8 mouse cellular contexts compared by ENCODE assay signal in the genomic region with DNA sequence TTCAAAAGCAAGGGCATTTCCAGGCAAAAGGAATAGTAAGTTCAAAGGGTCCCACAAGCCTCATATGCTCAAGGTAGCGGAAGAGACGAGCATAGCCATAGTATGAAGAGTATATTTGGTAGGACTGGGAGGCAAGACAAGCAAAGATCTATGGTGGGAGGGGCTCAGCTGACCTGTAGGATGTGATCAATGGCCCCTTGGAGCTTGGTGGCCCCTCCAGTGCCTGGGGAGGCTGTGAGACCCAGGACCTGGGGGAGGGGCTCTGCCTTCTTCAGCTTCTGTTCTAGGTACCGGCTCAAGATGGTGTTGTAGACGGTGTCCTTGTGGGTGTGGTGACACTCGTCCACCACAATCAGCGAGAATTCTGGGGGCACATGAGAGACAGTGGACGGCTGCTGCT. TPM values are rescaled to one million over a fixed set of nuclear protein-coding genes. Genes with fewer than 3 reads are reported as not detected.
DNase-seq lines count a peak whose midpoint lies in the region; ATAC-seq and TF ChIP-seq lines count a peak whose summit lies in the region.

No protein-coding gene starts in this region.

- H3K4me1 ChIP-seq in kidney, embryonic 16.5 days (ENCODE audit: insufficient read depth, low read length), result 0 out of 2 replicates have a peak, but pooled peaks cover 3% of the 10 kb centered on the region
- H3K4me1 ChIP-seq in bone marrow, adult 2 months (ENCODE audit: control insufficient read depth, insufficient read depth, low read length), result peaks cover 5% of the 10 kb centered on the region; the same call in 1 of the 2 replicates
- H3K4me1 ChIP-seq in liver, embryonic 16.5 days (ENCODE audit: control insufficient read depth, low read depth, low read length), result peaks cover 26% of the 10 kb centered on the region

- H3K4me2 ChIP-seq in kidney, embryonic 16.5 days (replicated peaks; ENCODE audit: low read depth, low read length), result peak overlapping the region; percentile 45
- H3K4me2 ChIP-seq in liver, embryonic 16.5 days (ENCODE audit: low read depth, low read length), result peak overlapping the region; percentile 61

- 0 out of 2 replicates have a peak overlapping the region, but pooled peaks have one; percentile 5 for H3K4me3 ChIP-seq in kidney, embryonic 16.5 days (ENCODE audit: low read length)
- peak overlapping the region; percentile 87 for H3K4me3 ChIP-seq in bone marrow, adult 2 months (replicated peaks; ENCODE audit: control insufficient read depth, low read depth, low read length)
- H3K4me3 ChIP-seq in liver, embryonic 16.5 days (ENCODE audit: low read depth, low read length), result peak overlapping the region; percentile 45

- peaks cover 24% of the 10 kb centered on the region for H3K36me3 ChIP-seq in kidney, embryonic 16.5 days (ENCODE audit: insufficient read depth, low read length)
- H3K36me3 ChIP-seq in liver, embryonic 16.5 days (ENCODE audit: control insufficient read depth, insufficient read depth), result peaks cover 2% of the 10 kb centered on the region; the same call in 1 of the 2 replicates

- no peak for DNase-seq in kidney, postnatal 4 days
- no peak for DNase-seq in ovary, postnatal 14 days (ENCODE audit: low spot score)
- no peak for DNase-seq in embryo, embryonic 9.5 days (ENCODE audit: extremely low spot score)
- no peak for DNase-seq in gastrocnemius, postnatal 4 days (ENCODE audit: low spot score in 2 of 2)

- 41% methylated on average over 7 of the region's 7 CpGs for WGBS in kidney, embryonic 16.5 days
- WGBS in bone marrow, adult 2 months, result 3% methylated on average over 7 of the region's 7 CpGs
- 29% methylated on average over 7 of the region's 7 CpGs for WGBS in liver, embryonic 16.5 days (ENCODE audit: insufficient replicate concordance)

- no peaks in the 10 kb centered on the region for H3K27me3 ChIP-seq in kidney, embryonic 16.5 days (ENCODE audit: insufficient read depth, low read length)
- no peaks in the 10 kb centered on the region for H3K27me3 ChIP-seq in liver, embryonic 16.5 days (ENCODE audit: control insufficient read depth, insufficient read depth, low read depth, low read length)

- no peak overlapping the region for H3K27ac ChIP-seq in kidney, embryonic 16.5 days (ENCODE audit: low read length)
- peak overlapping the region; percentile 40 for H3K27ac ChIP-seq in bone marrow, adult 2 months (ENCODE audit: control insufficient read depth, insufficient read depth, low read depth, low read length, poor library complexity)
- H3K27ac ChIP-seq in liver, embryonic 16.5 days (ENCODE audit: low read length), result no peak overlapping the region

- no peak for TF ChIP-seq CTCF in bone marrow, adult 2 months (IDR thresholded peaks at IDR 0.05; ENCODE audit: control insufficient read depth, insufficient read depth, low read length)

- H3K9ac ChIP-seq in kidney, embryonic 16.5 days (replicated peaks; ENCODE audit: low read length), result no peak overlapping the region
- no peak overlapping the region for H3K9ac ChIP-seq in liver, embryonic 16.5 days (ENCODE audit: low read depth, low read length)

- H3K9me3 ChIP-seq in kidney, embryonic 16.5 days (ENCODE audit: low read length), result no peaks in the 10 kb centered on the region
- H3K9me3 ChIP-seq in liver, embryonic 16.5 days (replicated peaks; ENCODE audit: control insufficient read depth, low read length), result no peaks in the 10 kb centered on the region

- TF ChIP-seq POLR2A in bone marrow, adult 2 months (IDR thresholded peaks at IDR 0.05; ENCODE audit: borderline replicate concordance, control insufficient read depth, low read depth, low read length), result no peak

- no peak for ATAC-seq in kidney, embryonic 16.5 days (ENCODE audit: low FRiP score, low TSS enrichment)
- ATAC-seq in erythroid progenitor cell, adult 5-6 weeks (replicated peaks; ENCODE audit: low FRiP score, poor library complexity, severe bottlenecking), result peak; percentile 45
- no peak for ATAC-seq in liver, embryonic 16.5 days (ENCODE audit: low read depth)

RNA-seq across cellular contexts. Expression of a gene that starts 1.2 kb away (rescaled TPM):
- 2.6 and 3.2 TPM in 2 replicates for polyA plus RNA-seq in kidney, embryonic 16.5 days (2015; fragmentation: Nextera tagmentation; extraction: Ambion mirVana)
- polyA plus RNA-seq in bone marrow, adult 2 months (2011; ENCODE audit: insufficient read depth, insufficient read length, low replicate concordance, missing spikeins), result 13.2 and 34.6 TPM in 2 replicates
- total RNA-seq in erythroid progenitor cell, adult 5-6 weeks (2015; ENCODE audit: low replicate concordance), result 6.8 and 7.5 TPM in 2 replicates
- total RNA-seq in erythroid progenitor cell, adult 5-6 weeks (2017; ENCODE audit: low replicate concordance), result 17.8 and 26.2 TPM in 2 replicates
- 1.9 and 2.2 TPM in 2 replicates for polyA plus RNA-seq in liver, embryonic 16.5 days (2015; fragmentation: Nextera tagmentation; extraction: Ambion mirVana)
- total RNA-seq in gastrocnemius, postnatal 4 days (2021), result 1 to 10 TPM; 1.0 to 1.1 TPM

RNA-seq across cellular contexts. Expression of a gene that starts 9.4 kb away (rescaled TPM):
- polyA plus RNA-seq in kidney, embryonic 16.5 days (2015; fragmentation: Nextera tagmentation; extraction: Ambion mirVana), result 62.4 and 63.7 TPM in 2 replicates
- 7.6 and 16.3 TPM in 2 replicates for polyA plus RNA-seq in bone marrow, adult 2 months (2011; ENCODE audit: insufficient read depth, insufficient read length, low replicate concordance, missing spikeins)
- 2.5 and 11.2 TPM in 2 replicates for total RNA-seq in erythroid progenitor cell, adult 5-6 weeks (2015; ENCODE audit: low replicate concordance)
- total RNA-seq in erythroid progenitor cell, adult 5-6 weeks (2017; ENCODE audit: low replicate concordance), result 1.9 and 2.6 TPM in 2 replicates
- polyA plus RNA-seq in liver, embryonic 16.5 days (2015; fragmentation: Nextera tagmentation; extraction: Ambion mirVana), result 9.9 and 12.0 TPM in 2 replicates
- total RNA-seq in gastrocnemius, postnatal 4 days (2021), result 10 to 100 TPM; 20.6 to 21.6 TPM

RNA-seq across cellular contexts. Expression of a gene that starts 10.7 kb away (rescaled TPM):
- polyA plus RNA-seq in kidney, embryonic 16.5 days (2015; fragmentation: Nextera tagmentation; extraction: Ambion mirVana), result 0.32 and 0.69 TPM in 2 replicates
- polyA plus RNA-seq in bone marrow, adult 2 months (2011; ENCODE audit: insufficient read depth, insufficient read length, low replicate concordance, missing spikeins), result not detected in 2 replicates
- not detected in 2 replicates for total RNA-seq in erythroid progenitor cell, adult 5-6 weeks (2015; ENCODE audit: low replicate concordance)
- not detected in 2 replicates for total RNA-seq in erythroid progenitor cell, adult 5-6 weeks (2017; ENCODE audit: low replicate concordance)
- 0.05 TPM in 1 of 2 replicates, not detected in the other for polyA plus RNA-seq in liver, embryonic 16.5 days (2015; fragmentation: Nextera tagmentation; extraction: Ambion mirVana)
- total RNA-seq in gastrocnemius, postnatal 4 days (2021), result 1 to 10 TPM; 1.9 to 2.2 TPM

RNA-seq across cellular contexts. Expression of a gene that starts 10.7 kb away (rescaled TPM):
- 0.33 TPM in 1 of 2 replicates, not detected in the other for polyA plus RNA-seq in kidney, embryonic 16.5 days (2015; fragmentation: Nextera tagmentation; extraction: Ambion mirVana)
- not detected in 2 replicates for polyA plus RNA-seq in bone marrow, adult 2 months (2011; ENCODE audit: insufficient read depth, insufficient read length, low replicate concordance, missing spikeins)
- total RNA-seq in erythroid progenitor cell, adult 5-6 weeks (2015; ENCODE audit: low replicate concordance), result not detected in 2 replicates
- total RNA-seq in erythroid progenitor cell, adult 5-6 weeks (2017; ENCODE audit: low replicate concordance), result not detected in 2 replicates
- 0.24 TPM in 1 of 2 replicates, not detected in the other for polyA plus RNA-seq in liver, embryonic 16.5 days (2015; fragmentation: Nextera tagmentation; extraction: Ambion mirVana)
- not detected for total RNA-seq in gastrocnemius, postnatal 4 days (2021)

RNA-seq across cellular contexts. Expression of a gene that starts 35.1 kb away (rescaled TPM):
- polyA plus RNA-seq in kidney, embryonic 16.5 days (2015; fragmentation: Nextera tagmentation; extraction: Ambion mirVana), result 41.9 and 47.1 TPM in 2 replicates
- polyA plus RNA-seq in bone marrow, adult 2 months (2011; ENCODE audit: insufficient read depth, insufficient read length, low replicate concordance, missing spikeins), result 91.8 and 126 TPM in 2 replicates
- 99.8 and 136 TPM in 2 replicates for total RNA-seq in erythroid progenitor cell, adult 5-6 weeks (2015; ENCODE audit: low replicate concordance)
- total RNA-seq in erythroid progenitor cell, adult 5-6 weeks (2017; ENCODE audit: low replicate concordance), result 80.2 and 110 TPM in 2 replicates
- polyA plus RNA-seq in liver, embryonic 16.5 days (2015; fragmentation: Nextera tagmentation; extraction: Ambion mirVana), result 21.9 and 22.6 TPM in 2 replicates
- 10 to 100 TPM; 76.7 to 79.7 TPM for total RNA-seq in gastrocnemius, postnatal 4 days (2021)

Comparison
In these comparisons a context has a peak if more than half of its experiments do, and no peak if none do; other contexts are left out.
1. H3K4me3 ChIP-seq: peak in every context shown above with its lines; median percentile 87 in bone marrow, adult 2 months; 45 in liver, embryonic 16.5 days; 5 in kidney, embryonic 16.5 days.